Mouse (Mus musculus) intestine, embryonic 16.5 days (tissue): ENCODE data around the gene Lrfn1. TPM values are rescaled to one million over a fixed set of nuclear protein-coding genes. Genes with fewer than 3 reads are reported as not detected.

Experiments
- ATAC-seq: fragments of 200-750 bp; cut with Nextera tagmentation; 2 replicates; pipeline ENCODE4 v1.8.0; 2017; ENCODE audit warnings: moderate TSS enrichment, moderate library complexity
- H3K27ac ChIP-seq: fragments of 300-500 bp; sonication (generic); 2 replicates; pipeline ENCODE4 v1.5.1; 2014; ENCODE audit warnings: mild to moderate bottlenecking, low read length
- H3K27me3 ChIP-seq: fragments of 300-500 bp; sonication (generic); replicated peaks from 2 replicates; pipeline ENCODE4 v1.6.1; 2014; ENCODE audit warnings: low read length, control low read depth, mixed read lengths; ENCODE audit not compliant: control insufficient read depth, insufficient read depth
- H3K36me3 ChIP-seq: fragments of 300-500 bp; sonication (generic); 2 replicates; pipeline ENCODE4 v1.6.1; 2014; ENCODE audit warnings: low read length, control low read depth; ENCODE audit not compliant: control insufficient read depth, insufficient read depth
- H3K4me1 ChIP-seq: fragments of 300-500 bp; sonication (generic); 2 replicates; pipeline ENCODE4 v1.6.1; 2014; ENCODE audit warnings: low read length, control low read depth, mixed read lengths; ENCODE audit not compliant: control insufficient read depth, insufficient read depth
- H3K4me2 ChIP-seq: fragments of 300-500 bp; sonication (generic); 2 replicates; pipeline ENCODE4 v1.6.1; 2014; ENCODE audit warnings: low read depth, low read length, control low read depth
- H3K4me3 ChIP-seq: fragments of 300-500 bp; sonication (generic); 2 replicates; pipeline ENCODE4 v1.5.1; 2014; ENCODE audit warnings: mild to moderate bottlenecking, low read length
- H3K9ac ChIP-seq: fragments of 300-500 bp; sonication (generic); 2 replicates; pipeline ENCODE4 v1.6.1; 2014; ENCODE audit warnings: low read depth, low read length
- H3K9me3 ChIP-seq: fragments of 300-500 bp; sonication (generic); 2 replicates; pipeline ENCODE4 v1.6.1; 2016; ENCODE audit warnings: low read length, control low read depth; ENCODE audit not compliant: control insufficient read depth
- WGBS: fragments of 180-500 bp; shearing (Covaris S2); extraction: QIAGEN DNeasy Blood & Tissue Kit; methylation state at CpG from one replicate; pipeline ENCODE4 v1.1.7; 2014; 5-methylcytosine and 5-hydroxymethylcytosine counted together
- polyA plus RNA-seq: library from polyadenylated mRNA; unstranded; fragments of >200 nt; fragmentation: Nextera tagmentation; extraction: Ambion mirVana; gene quantifications from 2 replicates; pipeline ENCODE4 v1.2.1, GENCODE M21; 2015

The Lrfn1 gene
- polyA plus RNA-seq, 1 experiment from 2014 or later = 1.3 TPM

GRCm38 (mm10) chr7:28432252-28432651 is 19.5 kb upstream of the Lrfn1 start:
- Histone ChIP-seq H3K36me3 (peaks cover 4% of the 10 kb centered on the region; the same call in 1 of the 2 replicates), H3K4me1 (peaks cover 17% of the 10 kb centered on the region), H3K9me3 (no peaks in the 10 kb centered on the region), H3K27ac (no peak overlapping the region), H3K27me3 (no peaks in the 10 kb centered on the region), H3K9ac (no peak overlapping the region), H3K4me2 (no peak overlapping the region), H3K4me3 (no peak overlapping the region)
- 87% methylated on average over 2 of the region's 2 CpGs for WGBS
- ATAC-seq = no peak

DNA sequence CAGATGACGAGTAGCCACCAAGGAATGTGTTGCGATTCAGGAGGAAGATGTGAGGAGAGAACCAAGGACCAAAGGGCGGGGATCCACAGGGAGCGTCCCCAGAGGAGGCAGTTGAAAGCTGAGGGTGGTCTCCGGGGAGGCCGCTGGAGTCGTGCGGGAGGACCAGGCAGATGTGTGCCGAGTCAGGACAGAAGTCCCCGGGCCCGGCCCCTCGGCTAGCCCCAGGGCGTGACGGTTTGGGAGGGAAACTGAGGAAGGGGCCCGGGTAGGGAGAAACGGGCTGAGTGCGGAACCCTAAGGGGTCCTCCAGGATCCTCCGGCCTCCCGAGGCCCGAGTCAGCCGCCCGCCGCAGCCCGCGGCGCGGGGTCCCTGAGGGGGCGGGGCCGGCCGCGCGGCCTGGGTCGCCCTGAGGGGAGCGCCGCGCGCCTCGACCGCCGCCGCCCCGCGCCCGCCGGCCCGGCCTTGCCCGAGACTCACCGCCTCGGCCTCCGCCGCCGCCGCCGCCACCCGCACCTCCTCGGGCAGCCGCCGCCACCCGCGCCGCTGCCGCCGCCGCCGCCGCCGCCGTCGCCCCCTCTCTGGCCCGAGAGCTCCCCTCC is 16.0 kb upstream of the Lrfn1 start:
- H3K4me1 ChIP-seq = peaks cover 17% of the 10 kb centered on the region
- ATAC-seq = peak; percentile 24
- peak overlapping the region; percentile 57 for H3K27ac ChIP-seq
- peaks cover 4% of the 10 kb centered on the region; the same call in 1 of the 2 replicates for H3K36me3 ChIP-seq
- H3K4me2 ChIP-seq = peak overlapping the region; percentile 84
- no peaks in the 10 kb centered on the region for H3K27me3 ChIP-seq
- 0% methylated on average over 20 of the region's 70 CpGs for WGBS
- peak overlapping the region; percentile 88 for H3K4me3 ChIP-seq
- H3K9me3 ChIP-seq = no peaks in the 10 kb centered on the region
- peak overlapping the region; percentile 95 for H3K9ac ChIP-seq

GRCm38 (mm10) chr7:28436271-28436904 is 15.4 kb upstream of the Lrfn1 start:
- under 1% methylated on average over 54 of the region's 64 CpGs for WGBS
- H3K27me3 ChIP-seq = no peaks in the 10 kb centered on the region
- peak overlapping the region; percentile 57 for H3K27ac ChIP-seq
- no peaks in the 10 kb centered on the region for H3K9me3 ChIP-seq
- H3K4me2 ChIP-seq = peak overlapping the region; percentile 50
- H3K9ac ChIP-seq = peak overlapping the region; percentile 95
- ATAC-seq = peak; percentile 99
- H3K4me1 ChIP-seq = peaks cover 17% of the 10 kb centered on the region
- peak overlapping the region; percentile 88 for H3K4me3 ChIP-seq
- H3K36me3 ChIP-seq = peaks cover 4% of the 10 kb centered on the region; the same call in 1 of the 2 replicates

DNA sequence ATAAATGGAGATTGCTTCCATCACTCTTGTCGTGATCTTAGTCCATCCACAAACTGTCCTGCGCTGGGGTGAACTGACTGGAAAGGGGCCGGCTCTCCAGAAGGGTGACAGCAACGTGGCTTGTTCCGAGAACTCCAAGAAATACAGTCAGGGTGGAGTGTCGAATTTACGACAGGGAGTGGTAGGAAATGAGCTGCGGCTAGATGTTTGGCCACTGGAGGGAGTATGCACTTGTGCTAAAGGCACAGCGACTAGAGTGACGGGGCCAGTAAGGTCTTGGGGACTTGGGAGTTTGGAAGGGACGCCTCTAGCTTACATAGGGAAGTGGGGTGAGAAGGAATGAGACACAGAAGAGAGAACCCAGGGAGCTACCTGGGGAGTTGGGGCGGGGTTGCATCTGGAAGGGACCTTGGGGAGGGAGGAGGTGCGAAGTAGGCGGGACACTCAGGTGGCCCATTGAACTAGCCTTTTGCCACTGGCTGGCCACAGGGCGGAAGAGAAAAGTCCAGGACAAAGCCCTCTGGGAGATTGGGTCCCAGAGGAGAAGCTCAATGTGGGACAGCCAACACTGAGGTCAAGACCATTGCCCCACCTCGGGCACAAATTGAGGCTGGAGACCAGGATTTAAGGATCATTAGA is 14.7 kb upstream of the Lrfn1 start, which contains the start of gene Gmfg:
Gene Gmfg (plus strand): TSS at position 516 of the 639 bp plus-strand sequence.
- peak within 1 kb of the TSS; percentile 88 for H3K4me3 ChIP-seq
- 3% methylated on average over 16 of the region's 16 CpGs for WGBS
- peak within 1 kb of the TSS; percentile 50 for H3K4me2 ChIP-seq
- H3K36me3 ChIP-seq = peaks cover 2% of the 10 kb centered on the region; the same call in 1 of the 2 replicates
- no peaks in the 10 kb centered on the region for H3K9me3 ChIP-seq
- peaks cover 17% of the 10 kb centered on the region for H3K4me1 ChIP-seq
- H3K27ac ChIP-seq = peak within 1 kb of the TSS; percentile 36
- peak within 1 kb of the TSS; percentile 73 for H3K9ac ChIP-seq
- H3K27me3 ChIP-seq = no peaks in the 10 kb centered on the region
- peak; percentile 67 for ATAC-seq

- Histone ChIP-seq H3K27me3 (no peaks in the 10 kb centered on the region), H3K4me2 (no peak overlapping the region), H3K27ac (no peak overlapping the region), H3K4me1 (peaks cover 17% of the 10 kb centered on the region), H3K9me3 (no peaks in the 10 kb centered on the region), H3K36me3 (no peaks in the 10 kb centered on the region), H3K9ac (no peak overlapping the region), H3K4me3 (no peak overlapping the region)
- ATAC-seq = no peak
Observed at GRCm38 (mm10) chr7:28437964-28438363, 13.8 kb upstream of the Lrfn1 start.

DNA sequence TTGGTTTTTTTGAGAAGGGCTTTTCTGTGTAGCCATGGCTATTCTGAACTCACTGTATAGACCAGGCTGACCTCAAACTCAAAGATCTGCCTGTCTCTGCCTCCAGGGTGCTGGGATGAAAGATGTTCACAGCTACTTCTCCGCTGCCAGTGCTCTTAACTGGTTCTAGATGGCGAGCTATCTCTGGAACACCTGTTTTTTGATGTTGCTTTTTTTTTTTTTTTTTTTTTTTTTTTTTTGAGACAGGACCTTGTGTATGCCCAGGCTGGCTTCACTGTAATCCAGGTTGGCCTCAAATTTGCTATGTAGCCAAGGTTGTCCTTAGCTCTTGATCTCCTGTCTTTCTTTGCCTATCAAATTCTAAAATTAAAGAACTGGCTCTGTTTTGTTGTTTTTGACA is 13.0 kb upstream of the Lrfn1 start:
- Histone ChIP-seq H3K9ac (no peak overlapping the region), H3K36me3 (no peaks in the 10 kb centered on the region), H3K27me3 (no peaks in the 10 kb centered on the region), H3K9me3 (no peaks in the 10 kb centered on the region), H3K4me1 (peaks cover 13% of the 10 kb centered on the region), H3K4me3 (no peak overlapping the region), H3K4me2 (no peak overlapping the region), H3K27ac (no peak overlapping the region)
- WGBS = 83% methylated on average over 2 of the region's 2 CpGs
- ATAC-seq = no peak

DNA sequence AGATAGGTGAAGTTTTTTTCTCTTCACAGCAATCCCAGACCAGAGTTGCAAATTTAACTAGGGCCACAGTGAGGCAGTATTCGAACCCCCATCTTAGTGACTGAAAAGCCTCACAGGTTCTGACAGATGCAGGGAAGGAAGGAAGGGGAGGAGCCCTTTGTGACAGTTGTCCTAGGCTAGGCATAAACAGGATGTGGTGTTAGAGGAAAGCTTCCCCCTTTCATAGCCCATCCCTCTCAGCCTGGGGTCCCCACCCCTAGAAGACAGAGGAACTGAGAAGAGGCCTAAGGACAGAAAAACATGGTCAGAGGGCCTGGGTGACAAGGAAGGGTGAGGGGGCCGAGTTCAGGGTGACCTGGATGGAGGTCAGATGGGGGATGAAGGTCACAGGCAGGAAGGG is 11.0 kb upstream of the Lrfn1 start:
- Histone ChIP-seq H3K4me1 (no peaks in the 10 kb centered on the region), H3K4me2 (no peak overlapping the region), H3K36me3 (no peaks in the 10 kb centered on the region), H3K9me3 (no peaks in the 10 kb centered on the region), H3K4me3 (no peak overlapping the region), H3K27me3 (no peaks in the 10 kb centered on the region), H3K9ac (no peak overlapping the region), H3K27ac (no peak overlapping the region)
- ATAC-seq = no peak
- 48% methylated on average over 2 of the region's 2 CpGs for WGBS

- H3K4me1 ChIP-seq = no peaks in the 10 kb centered on the region
- H3K4me2 ChIP-seq = no peak overlapping the region
- no peak overlapping the region for H3K9ac ChIP-seq
- H3K36me3 ChIP-seq = no peaks in the 10 kb centered on the region
- H3K9me3 ChIP-seq = no peaks in the 10 kb centered on the region
- H3K4me3 ChIP-seq = no peak overlapping the region
- no peak overlapping the region for H3K27ac ChIP-seq
- H3K27me3 ChIP-seq = no peaks in the 10 kb centered on the region
- ATAC-seq = no peak
- 87% methylated on average over 13 of the region's 14 CpGs for WGBS
Observed at GRCm38 (mm10) chr7:28441776-28442485, 9.8 kb upstream of the Lrfn1 start.

- 34% methylated on average over 4 of the region's 4 CpGs for WGBS
Observed at GRCm38 (mm10) chr7:28442688-28443087, 9.1 kb upstream of the Lrfn1 start.

More at GRCm38 (mm10) chr7:28442688-28443087, 9.1 kb upstream of the Lrfn1 start:
- ATAC-seq = peak; percentile 66
- no peak overlapping the region for H3K4me2 ChIP-seq
- no peaks in the 10 kb centered on the region for H3K27me3 ChIP-seq
- no peaks in the 10 kb centered on the region for H3K36me3 ChIP-seq
- H3K4me3 ChIP-seq = no peak overlapping the region
- H3K9ac ChIP-seq = no peak overlapping the region
- H3K27ac ChIP-seq = no peak overlapping the region
- H3K9me3 ChIP-seq = no peaks in the 10 kb centered on the region
- H3K4me1 ChIP-seq = 0 out of 2 replicates have a peak, but pooled peaks cover 5% of the 10 kb centered on the region
